Mouse (Mus musculus): ENCODE data around the gene Creb3l1.

DNA sequence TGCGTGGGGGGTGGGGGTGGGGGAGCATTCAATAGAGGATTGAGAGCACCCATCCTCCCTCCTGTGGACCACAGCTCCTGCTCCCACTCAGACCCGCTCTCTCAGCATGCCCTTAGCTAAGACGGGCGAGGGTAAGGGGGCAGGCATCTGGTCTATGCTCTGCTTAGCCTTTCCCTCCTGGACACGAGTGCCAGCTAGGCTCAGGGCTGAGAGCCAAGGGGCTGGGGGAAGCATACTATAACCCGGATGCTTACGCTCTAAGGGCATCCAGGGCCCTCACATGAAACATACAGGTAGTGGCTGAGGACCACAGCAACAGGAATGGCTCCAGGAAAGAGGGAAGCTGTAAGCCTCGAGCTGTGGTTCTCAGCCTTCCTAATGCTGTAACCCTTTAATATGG lies 66.3 kb downstream of the Creb3l1 start:
- no peak for TF ChIP-seq EP300 (IDR thresholded peaks at IDR 0.05; ENCODE audit: low read depth)
- TF ChIP-seq CTCF (IDR thresholded peaks at IDR 0.05; ENCODE audit: low read depth): no peak

Measured in liver, postnatal 0 days (tissue).